Mouse (Mus musculus): ENCODE measurements around the gene Prss3. TPM values are rescaled to one million over a fixed set of nuclear protein-coding genes. Genes with fewer than 3 reads are reported as not detected.
"Not testable (repeated sequence)": the region's sequence is repeated elsewhere in the genome, so short reads cannot be mapped to it uniquely, and the experiment has no call there.

Prss3 gene
- polyA plus RNA-seq (2012; rRNA removed), result not detected in 2 replicates

DNA sequence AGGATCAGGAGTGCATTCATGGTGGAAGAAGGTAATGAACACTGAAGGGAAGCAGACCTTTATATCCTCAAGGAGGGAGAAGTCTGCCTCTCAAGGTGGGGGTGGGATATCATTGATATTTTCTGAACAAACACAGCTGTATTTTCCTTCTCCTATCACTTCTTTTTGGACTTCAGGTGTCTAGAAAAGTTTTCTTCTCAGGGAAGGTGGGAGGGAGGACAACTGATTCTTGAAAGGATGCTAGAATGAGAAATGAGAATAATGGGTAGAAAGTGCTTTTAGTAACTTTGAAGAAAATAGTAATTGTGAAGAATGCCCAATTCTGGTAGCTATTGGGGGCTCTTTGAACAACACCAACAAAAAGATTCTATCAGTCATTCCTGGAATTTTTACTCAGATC lies at the start of gene Prss3:
TSS of gene Prss3 (minus strand) at position 101 of the 400 bp plus-strand sequence.
- not testable (repeated sequence) for DNase-seq (ENCODE audit: low spot score)

DNA sequence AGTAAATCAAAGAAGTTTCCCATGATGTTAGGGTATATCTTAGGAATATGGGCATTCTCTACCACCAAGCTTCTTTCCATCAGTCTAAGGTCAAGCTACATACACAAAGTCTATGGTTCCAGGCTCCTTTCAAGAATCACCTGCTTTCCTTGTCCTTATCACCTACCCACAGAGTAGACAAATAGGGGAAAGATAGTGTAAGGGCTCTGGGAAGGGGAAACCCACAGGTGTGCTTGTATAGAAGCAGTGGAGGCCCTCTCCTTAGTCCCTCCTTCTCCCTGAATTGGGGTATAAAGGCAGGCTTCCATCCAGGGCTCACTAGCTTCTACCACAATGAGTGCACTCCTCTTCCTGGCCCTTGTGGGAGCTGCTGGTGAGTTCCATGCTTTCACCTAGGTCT lies 14.6 kb upstream of the Prss3 start, which contains the start of gene Gm5771:
TSS of gene Gm5771 (plus strand) at position 301 of the 400 bp plus-strand sequence.
- not testable (repeated sequence) for DNase-seq (ENCODE audit: low spot score)

GRCm38 (mm10) chr6:41391640-41392039 lies 14.2 kb upstream of the Prss3 start:
- DNase-seq (ENCODE audit: low spot score), result not testable (repeated sequence)

DNA sequence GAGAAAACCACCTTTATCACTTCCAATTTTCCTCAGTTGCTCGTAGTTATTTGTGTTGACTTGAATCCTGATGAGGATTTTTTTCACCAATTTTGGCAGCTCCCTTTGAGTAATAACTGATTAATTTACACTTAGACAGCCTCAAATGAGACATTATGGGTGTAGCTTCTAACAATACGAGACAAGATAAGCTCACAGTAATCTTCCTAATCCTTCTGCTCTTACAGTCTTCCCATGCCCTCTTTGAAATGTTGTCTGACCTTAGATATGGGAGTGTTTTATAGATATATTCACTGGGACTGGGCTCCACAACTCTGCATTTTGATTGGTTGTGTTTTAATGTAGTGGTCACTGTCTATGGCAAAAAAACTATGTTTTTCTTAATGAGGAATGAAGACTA lies 9.3 kb upstream of the Prss3 start:
- no peak for DNase-seq (ENCODE audit: low spot score)

DNA sequence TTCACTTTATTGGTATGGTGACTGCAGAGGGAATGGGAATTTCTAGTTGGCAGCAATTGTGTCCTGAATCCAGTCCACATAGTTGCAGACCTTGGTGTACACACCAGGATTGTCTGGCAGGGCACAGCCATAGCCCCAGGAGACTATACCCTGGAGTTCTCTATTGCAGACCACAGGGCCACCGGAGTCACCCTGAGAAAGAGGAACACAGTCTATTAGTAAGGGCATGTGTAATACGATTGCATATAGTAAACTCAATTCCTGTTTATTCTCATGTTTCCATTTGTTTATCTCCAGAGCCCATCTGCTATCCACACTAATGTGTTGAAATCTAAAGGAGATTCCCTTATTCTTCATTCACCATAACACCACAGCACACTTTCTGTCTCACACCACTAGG lies 3.7 kb downstream of the Prss3 start:
- not testable (repeated sequence) for DNase-seq (ENCODE audit: low spot score)

DNA sequence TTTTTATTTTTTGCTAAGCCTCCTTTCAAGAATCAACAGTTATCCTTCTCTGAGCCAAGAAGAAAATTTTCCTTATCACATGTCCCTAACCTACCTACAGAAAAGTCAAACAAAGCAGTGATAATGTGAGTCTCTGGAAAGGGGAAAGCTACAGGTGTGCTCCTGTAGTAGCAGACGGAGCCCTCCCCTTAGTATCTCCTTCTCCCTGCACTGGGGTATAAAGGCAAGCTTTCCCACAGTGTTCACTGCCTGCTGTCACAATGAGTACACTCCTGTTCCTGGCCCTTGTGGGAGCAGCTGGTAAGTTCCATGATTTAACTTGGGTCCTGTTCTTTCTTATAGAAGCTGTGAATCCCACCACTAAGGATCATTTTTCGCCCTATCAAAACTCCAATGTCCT lies 23.5 kb downstream of the Prss3 start, which contains the start of gene Try10:
TSS of gene Try10 (plus strand) at position 174 of the 400 bp plus-strand sequence.
- no peak for DNase-seq (ENCODE audit: low spot score)

Other genes with a start within 250 kb of the Prss3 start
- 0.23 and 1.2 TPM in 2 replicates for gene Try4, start 75.4 kb downstream of the Prss3 start, polyA plus RNA-seq (2012; rRNA removed)
- 0.08 and 0.60 TPM in 2 replicates for gene Try5, start 60.8 kb downstream of the Prss3 start, polyA plus RNA-seq (2012; rRNA removed)
- not detected in 2 replicates for gene Try10, start 23.6 kb downstream of the Prss3 start, polyA plus RNA-seq (2012; rRNA removed)
- gene Gm5771, start 14.7 kb upstream of the Prss3 start, polyA plus RNA-seq (2012; rRNA removed), result not detected in 2 replicates
- not detected in 2 replicates for gene Gm10334, start 68.5 kb upstream of the Prss3 start, polyA plus RNA-seq (2012; rRNA removed)
- gene Prss1, start 81.3 kb upstream of the Prss3 start, polyA plus RNA-seq (2012; rRNA removed), result not detected in 2 replicates
- gene Prss2, start 144.1 kb upstream of the Prss3 start, polyA plus RNA-seq (2012; rRNA removed), result 0.12 and 1.0 TPM in 2 replicates
- 10.7 and 11.2 TPM in 2 replicates for gene Ephb6, start 227.8 kb upstream of the Prss3 start, polyA plus RNA-seq (2012; rRNA removed)